Mouse (Mus musculus) left cerebral cortex, postnatal 25 days (tissue): Measurements from ENCODE around the gene Cyp2d10. TPM values are rescaled to one million over a fixed set of nuclear protein-coding genes. Genes with fewer than 3 reads are reported as not detected.
"Not testable (repeated sequence)": the region's sequence is repeated elsewhere in the genome, so short reads cannot be mapped to it uniquely, and the experiment has no call there.

Experiments used
- DNase-seq, 2 experiments: peaks; one replicate each; pipeline ENCODE4 v3.0.0; 2022; ENCODE audit warnings: low spot score in 2 of 2, mixed read lengths in 1 of 2
- intact Hi-C: fragments of 180-260 bp; cut with DNase I; formaldehyde crosslinking; loops from one replicate; pipeline ENCODE4 v1.15.1; 2025
- total RNA-seq, 2 experiments: library from RNA; stranded (reverse); gene quantifications; 2 replicates each; pipeline ENCODE4 v1.2.3; 2021

The Cyp2d10 gene
- total RNA-seq, 2 experiments from 2014 or later: not detected

GRCm38 (mm10) chr15:82402741-82403140 lies 4.3 kb downstream of the Cyp2d10 start:
- DNase-seq: no peak
- intact Hi-C loops: no loop called here

GRCm38 (mm10) chr15:82402106-82402505 lies 4.9 kb downstream of the Cyp2d10 start:
- DNase-seq: no peak
- intact Hi-C loops: no loop called here

GRCm38 (mm10) chr15:82401516-82401915 lies 5.5 kb downstream of the Cyp2d10 start:
- intact Hi-C loops: no loop called here
- DNase-seq: no peak

- DNase-seq, intact Hi-C loops: not testable (repeated sequence)
Measured at GRCm38 (mm10) chr15:82395955-82396354, 11.0 kb downstream of the Cyp2d10 start.

- intact Hi-C loops, DNase-seq: not testable (repeated sequence)
Measured at GRCm38 (mm10) chr15:82393922-82394321, 13.1 kb downstream of the Cyp2d10 start, which contains the start of gene Cyp2d11. Gene Cyp2d11, minus strand, starts transcription at chr15:82394022.

- intact Hi-C loops, DNase-seq: not testable (repeated sequence)
Measured at GRCm38 (mm10) chr15:82389916-82390315, 17.1 kb downstream of the Cyp2d10 start.

- intact Hi-C loops: no loop called here
- no peak for DNase-seq
Measured at GRCm38 (mm10) chr15:82385729-82386128, 21.3 kb downstream of the Cyp2d10 start.

- intact Hi-C loops: no loop called here
- DNase-seq: no peak
Measured at GRCm38 (mm10) chr15:82382441-82382840, 24.6 kb downstream of the Cyp2d10 start.

- no peak for DNase-seq
- intact Hi-C loops: no loop called here
Measured at GRCm38 (mm10) chr15:82380714-82381062, 26.3 kb downstream of the Cyp2d10 start.

- intact Hi-C loops: no loop called here
- DNase-seq: peak in 1 of 2 experiments; percentile 10
Measured at GRCm38 (mm10) chr15:82379871-82380713, 26.9 kb downstream of the Cyp2d10 start, which contains the start of gene Cyp2d22. Gene Cyp2d22, minus strand, starts transcription at chr15:82380260.

GRCm38 (mm10) chr15:82379511-82379870 lies 27.5 kb downstream of the Cyp2d10 start:
- no peak for DNase-seq
- intact Hi-C loops: no loop called here

- intact Hi-C loops: loop anchor here (1.0 kb wide), 1 partner anchor 39 kb away; no protein-coding TSS in a partner anchor
Measured at GRCm38 (mm10) chr15:82378261-82379180, 28.5 kb downstream of the Cyp2d10 start.

GRCm38 (mm10) chr15:82377701-82378100 lies 29.3 kb downstream of the Cyp2d10 start:
- intact Hi-C loops: loop anchor here (1.0 to 2.0 kb wide), 2 partner anchors 23 to 40 kb away; partner anchors contain the start of gene Ndufa6
- DNase-seq: no peak

More at GRCm38 (mm10) chr15:82378261-82379180, 28.5 kb downstream of the Cyp2d10 start:
- no peak for DNase-seq

- intact Hi-C loops: loop anchor here (2.0 kb wide), 1 partner anchor 22 kb away; the partner anchor contains the start of gene Ndufa6
- DNase-seq: peak; percentile 41 to 77
Measured at GRCm38 (mm10) chr15:82376393-82377138, 30.4 kb downstream of the Cyp2d10 start.

- intact Hi-C loops: loop anchor here (2.0 kb wide), 1 partner anchor 21 kb away; the partner anchor contains the start of gene Ndufa6
- DNase-seq: no peak
Measured at GRCm38 (mm10) chr15:82375855-82376254, 31.1 kb downstream of the Cyp2d10 start.

GRCm38 (mm10) chr15:82374437-82374836 lies 32.6 kb downstream of the Cyp2d10 start:
- intact Hi-C loops: no loop called here

GRCm38 (mm10) chr15:82372991-82373390 lies 34.0 kb downstream of the Cyp2d10 start:
- no peak for DNase-seq
- intact Hi-C loops: no loop called here

More at GRCm38 (mm10) chr15:82374437-82374836, 32.6 kb downstream of the Cyp2d10 start:
- DNase-seq: no peak

- no peak for DNase-seq
Measured at GRCm38 (mm10) chr15:82372446-82372845, 34.5 kb downstream of the Cyp2d10 start.

GRCm38 (mm10) chr15:82368851-82369250 lies 38.1 kb downstream of the Cyp2d10 start:
- intact Hi-C loops: no loop called here
- DNase-seq: no peak

More at GRCm38 (mm10) chr15:82372446-82372845, 34.5 kb downstream of the Cyp2d10 start:
- intact Hi-C loops: no loop called here
